Mouse (Mus musculus): Measurements from ENCODE around the gene Dnajc8. TPM values are rescaled to one million over a fixed set of nuclear protein-coding genes. Genes with fewer than 3 reads are reported as not detected.

Dnajc8 gene
- 10 to 100 TPM; 50.4 to 67.2 (median 58.2) TPM for total RNA-seq (2022)

DNA sequence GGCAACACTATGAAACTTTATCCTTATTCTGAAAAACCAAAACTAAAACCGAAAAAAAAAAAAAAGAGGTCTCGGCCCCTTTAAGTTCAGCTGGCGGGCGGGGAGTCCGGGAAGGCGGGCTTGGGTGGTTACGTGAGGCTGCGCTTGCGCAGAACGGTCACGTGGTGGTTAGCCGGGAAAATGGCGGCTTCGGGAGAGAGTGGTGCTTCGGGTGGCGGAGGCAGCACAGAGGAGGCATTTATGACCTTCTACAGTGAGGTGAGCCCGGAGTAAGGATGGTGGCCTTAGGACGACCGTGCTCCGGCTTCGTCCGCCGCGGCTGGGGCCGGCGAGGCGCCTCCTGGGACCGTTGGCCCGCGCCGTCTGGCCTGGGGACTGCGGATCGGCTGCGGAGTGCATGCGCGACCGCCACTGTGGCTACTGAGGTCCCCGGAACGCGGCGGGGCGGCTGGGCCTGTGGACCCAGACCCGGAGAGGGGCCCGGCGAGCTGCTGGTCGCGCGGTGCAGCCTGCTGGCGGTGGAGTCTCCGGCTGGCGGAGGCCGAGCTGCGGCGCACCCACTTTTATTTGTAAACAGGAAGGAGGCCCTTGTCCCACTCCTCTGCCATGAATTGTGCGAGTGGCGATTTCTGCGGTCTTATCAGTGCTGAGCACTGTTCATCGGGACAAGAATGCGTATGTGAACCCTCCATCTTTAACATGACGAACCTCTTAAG is at the start of gene Dnajc8:
Gene Dnajc8 (plus strand): TSS at position 145 of the 716 bp plus-strand sequence.
- peak; percentile 94 for DNase-seq (ENCODE audit: low spot score)

GRCm38 (mm10) chr4:132488521-132488920 is 46.8 kb upstream of the Dnajc8 start:
- no peak for DNase-seq (ENCODE audit: low spot score)

DNA sequence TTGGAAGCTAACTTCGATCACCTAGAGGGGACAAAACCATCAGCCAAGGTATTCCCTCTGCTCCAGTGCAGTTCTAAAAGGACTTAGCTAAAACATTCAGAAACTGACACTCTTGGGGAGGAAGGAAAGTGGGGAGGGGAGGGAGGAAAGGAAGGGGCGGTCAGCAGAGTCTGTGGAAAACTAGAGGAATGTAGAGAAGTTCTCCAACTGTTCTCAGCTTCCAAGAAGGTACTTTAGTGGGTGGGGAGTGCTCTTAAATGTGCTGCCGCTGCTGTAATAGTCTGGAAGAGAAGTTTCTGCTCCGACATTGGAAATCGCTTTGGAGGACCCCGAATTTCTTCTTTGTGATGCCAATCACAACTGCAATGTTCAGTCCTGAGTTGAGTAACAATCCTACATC is 46.4 kb upstream of the Dnajc8 start:
- DNase-seq (ENCODE audit: low spot score) = no peak

DNA sequence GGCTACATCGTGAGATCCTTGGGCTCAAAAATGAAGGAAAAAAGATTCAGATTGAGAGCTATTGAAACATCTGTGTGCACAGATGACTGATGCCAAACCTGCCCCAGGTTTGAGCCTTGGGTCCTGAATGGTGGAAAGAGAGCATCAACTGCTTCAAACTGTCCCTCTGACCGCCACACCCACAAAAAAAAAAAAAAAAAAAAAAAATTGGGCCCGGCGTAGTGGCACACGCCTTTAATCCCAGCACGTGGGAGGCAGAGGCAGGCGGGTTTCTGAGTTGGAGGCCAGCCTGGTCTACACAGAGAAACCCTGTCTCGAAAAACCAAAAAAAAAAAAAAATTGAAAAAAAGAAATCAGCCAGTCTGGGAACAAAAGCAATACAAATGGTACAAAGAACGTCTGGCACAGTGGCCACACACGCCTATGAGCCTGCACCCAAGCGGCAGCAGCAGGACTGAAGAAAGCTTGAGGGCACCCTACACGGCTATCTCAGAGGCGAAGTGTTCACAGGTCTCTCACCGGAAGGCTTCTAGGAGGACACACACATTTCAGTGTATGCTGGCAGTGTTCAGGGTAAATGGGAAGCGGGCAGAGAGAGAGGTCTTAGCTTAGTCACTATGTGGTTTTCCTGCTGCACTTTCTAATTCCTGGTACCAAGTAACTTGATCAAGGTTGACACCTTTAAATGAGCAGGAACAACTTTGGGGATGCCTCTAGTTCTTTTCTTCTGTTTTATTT is 44.9 kb upstream of the Dnajc8 start:
- no peak for DNase-seq (ENCODE audit: low spot score)

- no peak for DNase-seq (ENCODE audit: low spot score)
Measured at GRCm38 (mm10) chr4:132491057-132491456, 44.3 kb upstream of the Dnajc8 start.

DNA sequence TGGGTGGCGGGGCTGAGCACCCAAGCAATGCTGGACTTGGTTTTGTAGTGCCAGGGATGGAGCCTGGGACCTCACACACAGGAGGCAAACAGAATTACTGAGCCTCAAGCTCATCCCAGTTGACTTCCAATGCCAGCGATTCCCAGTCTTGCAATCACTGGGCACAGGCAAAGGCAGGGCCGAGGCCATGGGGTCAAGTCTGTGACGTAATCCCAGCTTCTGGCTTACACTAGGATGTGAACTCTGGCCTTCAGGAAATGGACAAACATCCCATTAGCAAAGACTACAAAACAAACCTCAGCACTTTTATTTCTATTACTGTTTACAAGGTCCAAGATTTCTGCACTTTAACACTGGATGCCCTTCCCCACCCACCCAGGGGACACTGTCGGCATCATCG is 43.6 kb upstream of the Dnajc8 start:
- DNase-seq (ENCODE audit: low spot score) = no peak

- DNase-seq (ENCODE audit: low spot score) = peak; percentile 34
Measured at GRCm38 (mm10) chr4:132492178-132493060, 42.9 kb upstream of the Dnajc8 start.

DNA sequence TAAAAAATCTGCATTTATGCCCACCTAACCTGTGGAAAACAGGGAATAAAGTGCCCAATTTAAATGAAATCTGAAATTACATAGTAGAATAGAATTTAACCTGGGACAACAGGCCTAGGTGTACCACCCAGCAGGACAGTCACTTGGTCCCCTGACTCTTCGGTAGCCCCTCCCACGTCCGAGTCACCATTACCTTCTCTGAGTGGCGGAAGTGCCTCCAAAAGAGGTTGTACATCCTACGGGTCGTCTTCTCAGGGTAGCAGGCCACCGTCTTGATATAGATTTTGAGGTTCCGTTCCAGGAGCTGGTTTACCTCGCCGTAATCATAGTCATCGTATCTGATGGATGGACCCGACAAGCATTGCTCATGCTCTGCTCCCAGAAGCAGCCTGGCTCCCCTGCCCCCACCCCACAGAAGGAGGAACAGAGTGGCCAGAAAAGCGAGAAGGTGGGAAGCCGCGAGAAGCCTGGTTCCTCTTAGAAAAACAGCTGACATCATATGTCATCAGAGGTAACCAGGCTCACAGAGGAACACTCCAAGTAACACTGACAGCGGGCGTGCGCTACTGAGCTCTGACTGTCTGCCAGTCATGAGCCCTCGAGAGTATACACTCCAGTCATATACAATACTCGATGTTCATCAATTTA is 41.0 kb upstream of the Dnajc8 start:
- DNase-seq (ENCODE audit: low spot score) = no peak

GRCm38 (mm10) chr4:132501639-132502038 is 33.7 kb upstream of the Dnajc8 start:
- DNase-seq (ENCODE audit: low spot score) = no peak

DNA sequence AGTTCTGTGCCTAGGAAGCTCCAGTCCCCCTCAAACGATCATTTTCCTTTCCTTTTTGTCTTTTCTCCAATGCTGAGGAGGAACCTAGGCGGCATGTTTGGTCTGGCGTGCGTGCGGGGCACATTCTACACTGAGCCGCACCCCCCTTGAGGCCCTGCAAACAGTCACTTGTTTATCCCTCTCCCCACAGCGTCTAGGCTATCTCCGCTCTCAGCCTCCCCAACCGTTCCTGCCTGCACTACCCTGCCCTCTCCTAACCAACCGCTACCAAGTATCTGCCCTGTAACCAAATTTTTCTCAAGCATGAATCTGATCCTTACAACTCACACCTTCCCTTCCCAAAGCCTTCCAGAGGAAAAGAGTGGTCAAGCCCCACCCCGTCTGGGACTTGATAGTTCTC is 32.0 kb upstream of the Dnajc8 start:
- DNase-seq (ENCODE audit: low spot score) = no peak

DNA sequence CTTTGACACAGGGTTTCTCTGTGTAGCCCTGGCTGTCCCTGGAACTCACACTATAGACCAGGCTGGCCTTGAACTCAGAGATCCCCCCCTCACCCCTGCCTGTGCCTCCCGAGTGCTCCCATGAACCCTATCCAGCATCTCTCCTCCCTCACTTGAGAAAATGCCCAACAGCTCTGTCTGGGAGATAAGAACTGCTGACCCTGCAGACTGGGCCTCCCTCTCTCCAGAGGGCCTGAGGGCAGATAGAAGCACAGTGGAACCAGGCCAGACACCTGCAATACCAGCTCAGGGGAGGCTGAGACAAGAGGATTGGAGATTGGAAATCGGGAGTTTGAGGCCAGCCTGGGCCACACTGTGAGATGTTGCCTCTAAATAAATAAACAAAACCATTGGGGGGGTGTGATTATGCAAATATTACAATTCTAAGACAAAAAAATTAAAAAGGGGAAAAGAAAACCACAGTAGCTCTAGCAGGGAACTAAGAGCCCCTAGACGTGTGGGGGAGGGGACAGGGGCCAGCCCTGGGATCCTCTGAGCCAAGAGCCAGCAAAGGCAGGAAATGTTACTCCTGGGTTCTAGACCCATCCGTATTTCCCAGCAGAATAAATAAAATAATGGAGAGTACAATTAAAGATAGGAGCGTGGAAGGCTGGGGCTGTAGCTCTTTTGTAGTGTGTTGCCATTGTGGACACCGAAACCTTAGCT is 30.2 kb upstream of the Dnajc8 start:
- DNase-seq (ENCODE audit: low spot score) = no peak

GRCm38 (mm10) chr4:132505800-132506199 is 29.6 kb upstream of the Dnajc8 start:
- no peak for DNase-seq (ENCODE audit: low spot score)

DNA sequence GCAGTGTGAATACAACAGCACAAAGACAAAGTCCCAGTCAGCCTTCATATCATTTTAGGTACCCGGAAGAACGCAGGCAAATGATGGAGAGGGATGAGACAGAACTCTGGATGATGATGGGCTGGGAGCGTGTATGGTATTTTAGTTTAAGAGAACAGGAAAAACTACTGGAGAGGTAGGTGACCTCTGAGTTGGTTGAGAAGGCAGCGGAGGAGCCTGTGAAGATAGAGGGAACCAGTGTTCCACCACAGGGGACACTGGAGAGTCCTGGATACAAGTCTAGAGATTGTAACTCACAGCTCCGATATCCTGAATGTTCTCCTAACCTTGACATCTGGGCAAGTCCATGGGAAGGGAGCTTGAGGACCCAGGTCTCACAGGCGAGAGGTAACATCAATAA is 29.1 kb upstream of the Dnajc8 start:
- no peak for DNase-seq (ENCODE audit: low spot score)

GRCm38 (mm10) chr4:132507210-132507609 is 28.1 kb upstream of the Dnajc8 start:
- DNase-seq (ENCODE audit: low spot score) = no peak

GRCm38 (mm10) chr4:132509621-132510296 is 25.6 kb upstream of the Dnajc8 start:
- DNase-seq (ENCODE audit: low spot score) = peak; percentile 70

DNA sequence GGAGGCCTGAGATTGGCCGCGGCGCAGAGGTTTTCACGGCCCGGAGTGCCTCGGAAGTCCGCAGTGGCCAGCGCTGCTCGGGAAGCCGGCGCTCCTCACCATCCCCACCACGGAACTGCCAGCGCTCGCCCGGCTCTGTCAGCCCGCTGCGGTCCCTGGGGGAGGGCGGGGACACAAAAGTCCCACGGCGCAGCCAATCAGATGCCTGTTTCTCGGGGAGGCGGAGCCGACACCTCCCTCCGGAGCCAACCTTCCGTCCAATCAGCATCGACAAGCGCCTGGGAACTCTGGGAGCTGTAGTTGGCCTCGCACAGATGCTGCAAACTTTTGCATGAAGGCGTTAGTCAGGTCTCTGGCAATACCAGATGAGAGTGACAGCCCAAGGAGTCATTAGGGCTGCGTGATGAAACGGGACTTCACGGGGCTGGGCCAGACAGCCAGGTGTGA is 25.0 kb upstream of the Dnajc8 start, which contains the start of gene Sesn2:
Gene Sesn2 (minus strand): TSS at position 150 of the 447 bp plus-strand sequence.
- DNase-seq (ENCODE audit: low spot score) = peak; percentile 97

DNA sequence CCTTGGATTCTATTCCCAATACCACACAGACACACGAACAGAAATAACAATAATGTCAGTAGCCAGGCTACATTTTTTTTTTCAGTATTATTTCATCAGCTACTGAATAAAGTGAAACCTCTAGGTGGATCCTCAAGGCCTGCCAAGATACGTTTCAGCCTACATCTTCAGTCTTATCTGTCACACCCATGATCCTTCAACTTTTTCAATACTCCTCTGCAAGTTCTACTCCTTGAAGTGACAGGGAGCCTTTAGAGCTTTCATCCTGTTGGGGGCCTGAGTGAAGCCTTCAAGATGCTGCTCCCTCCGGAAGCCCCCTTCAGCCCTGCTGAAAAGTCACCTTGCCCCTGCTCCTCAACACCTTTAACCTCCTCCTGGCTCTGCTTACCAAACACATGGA is 23.3 kb upstream of the Dnajc8 start:
- DNase-seq (ENCODE audit: low spot score) = no peak

GRCm38 (mm10) chr4:132513395-132514273 is 21.7 kb upstream of the Dnajc8 start:
- no peak for DNase-seq (ENCODE audit: low spot score)

GRCm38 (mm10) chr4:132514555-132515135 is 20.7 kb upstream of the Dnajc8 start:
- peak; percentile 87 for DNase-seq (ENCODE audit: low spot score)

Data from heart, adult 8-10 months (tissue).